Mouse (Mus musculus): Measurements from ENCODE around the gene Foxb1.

The Foxb1 gene

DNA sequence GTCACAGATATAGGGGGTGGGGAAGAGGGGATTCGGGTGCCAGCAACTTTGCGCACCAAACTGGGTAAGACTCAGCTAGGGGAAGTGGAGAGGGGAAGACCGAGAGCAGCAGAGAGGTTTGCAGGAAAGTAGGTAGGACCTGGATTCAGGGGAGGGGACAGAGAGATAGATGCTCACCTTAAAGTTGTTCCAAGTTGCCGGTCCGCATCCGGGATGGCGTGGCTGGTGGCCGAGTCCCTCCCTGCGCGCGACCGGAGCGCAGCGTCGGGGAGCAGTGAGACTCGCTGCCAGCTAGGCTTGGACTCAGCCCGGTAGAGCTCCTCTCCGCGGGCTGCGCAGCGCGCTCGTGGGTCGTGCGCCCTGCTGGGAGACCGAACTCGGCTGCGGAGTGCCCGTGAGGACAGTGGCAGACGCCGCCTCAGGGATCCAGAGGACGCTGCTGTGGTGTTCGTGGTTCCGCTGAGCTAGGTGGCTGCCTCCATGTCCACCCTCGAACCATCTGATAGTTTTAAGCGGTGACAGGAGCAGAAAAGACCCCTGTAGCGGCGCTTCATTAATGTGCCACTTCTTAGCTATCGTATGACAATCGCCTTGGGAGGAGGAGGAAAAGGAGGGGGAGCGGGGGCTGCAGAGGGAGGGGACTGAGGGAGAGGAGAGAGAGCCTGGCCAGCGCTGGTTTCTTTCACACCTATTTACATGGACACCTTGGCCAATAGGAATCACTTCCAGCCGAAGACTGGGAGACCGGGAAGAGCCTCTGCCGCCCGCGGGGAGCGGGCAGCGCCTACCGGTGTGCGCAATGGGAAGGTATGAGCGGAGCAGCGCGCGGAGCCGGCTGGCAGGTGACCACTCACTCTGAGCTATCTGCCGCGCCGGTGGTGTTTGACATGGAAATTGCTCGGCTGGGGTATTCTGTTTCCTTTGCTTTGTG lies at the start of gene Foxb1:
Foxb1 (minus strand) TSS at position 570 of the 931 bp plus-strand sequence.
- no peak for DNase-seq

DNA sequence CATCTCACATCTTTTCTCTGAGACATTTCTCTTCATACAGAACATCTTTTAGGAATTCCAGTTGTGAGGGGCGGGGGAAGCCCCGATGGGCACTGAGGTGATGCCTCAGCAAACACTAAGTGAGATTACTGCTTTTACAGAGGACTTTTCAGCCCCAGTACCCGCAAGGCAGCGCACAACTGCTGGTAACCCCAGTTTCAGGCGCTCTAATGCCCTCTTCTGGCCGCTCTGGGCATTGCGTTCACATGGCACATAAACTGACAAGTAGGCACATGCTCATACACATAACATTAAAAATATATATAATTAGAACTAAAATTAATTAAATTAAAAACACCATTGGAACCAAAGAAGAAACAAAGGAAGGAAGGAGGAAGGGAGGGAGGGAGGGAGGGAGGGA lies 29.8 kb upstream of the Foxb1 start:
- DNase-seq: peak; percentile 5

DNA sequence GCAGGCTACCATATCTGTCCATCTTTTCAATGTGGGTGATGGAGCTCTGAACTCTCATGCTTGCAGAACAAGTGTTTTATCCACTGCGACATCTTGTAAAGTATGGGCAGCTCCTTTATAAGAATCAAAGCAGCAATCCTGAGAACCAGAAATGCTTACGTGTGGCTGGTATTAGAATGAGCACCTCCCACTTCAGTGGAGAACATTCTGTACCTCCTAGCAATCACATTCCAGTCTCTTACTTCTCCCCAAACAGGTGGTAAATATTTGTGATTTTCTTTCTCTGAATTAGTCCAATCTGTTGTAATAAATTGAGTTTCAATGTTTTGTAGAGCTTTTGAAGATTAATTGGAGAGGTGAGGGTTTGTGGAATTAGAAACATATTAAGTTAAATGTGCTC lies 19.3 kb upstream of the Foxb1 start:
- no peak for DNase-seq

DNA sequence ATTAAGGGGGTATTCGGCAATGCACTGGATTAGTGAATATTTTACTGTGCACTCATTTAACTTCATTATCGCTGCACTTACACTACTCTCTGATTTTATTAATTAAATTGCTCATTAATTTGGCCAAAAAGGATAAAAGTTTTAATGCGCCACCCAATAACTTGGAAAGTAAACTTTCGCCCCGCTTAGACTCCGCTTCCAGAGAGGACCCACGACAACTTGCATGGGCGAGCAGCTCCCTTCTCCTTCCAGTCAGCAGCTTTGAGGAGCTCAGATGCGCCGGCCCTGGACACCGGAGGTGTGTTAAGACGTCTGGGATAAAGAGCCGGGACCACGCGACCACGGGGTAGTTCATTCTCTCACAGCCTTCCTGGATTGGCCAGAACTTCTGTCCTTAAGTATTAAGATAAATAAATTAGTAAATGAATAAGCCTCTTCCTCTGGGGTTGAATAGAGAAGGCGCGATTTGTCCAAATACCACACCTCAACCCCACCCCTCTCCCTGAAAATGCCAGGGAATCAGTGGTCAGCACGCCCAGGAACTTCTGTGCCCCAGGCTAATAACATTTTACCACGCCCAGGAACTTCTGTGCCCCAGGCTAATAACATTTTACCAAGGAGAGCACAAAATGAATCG lies 9.3 kb upstream of the Foxb1 start:
- no peak for DNase-seq

DNA sequence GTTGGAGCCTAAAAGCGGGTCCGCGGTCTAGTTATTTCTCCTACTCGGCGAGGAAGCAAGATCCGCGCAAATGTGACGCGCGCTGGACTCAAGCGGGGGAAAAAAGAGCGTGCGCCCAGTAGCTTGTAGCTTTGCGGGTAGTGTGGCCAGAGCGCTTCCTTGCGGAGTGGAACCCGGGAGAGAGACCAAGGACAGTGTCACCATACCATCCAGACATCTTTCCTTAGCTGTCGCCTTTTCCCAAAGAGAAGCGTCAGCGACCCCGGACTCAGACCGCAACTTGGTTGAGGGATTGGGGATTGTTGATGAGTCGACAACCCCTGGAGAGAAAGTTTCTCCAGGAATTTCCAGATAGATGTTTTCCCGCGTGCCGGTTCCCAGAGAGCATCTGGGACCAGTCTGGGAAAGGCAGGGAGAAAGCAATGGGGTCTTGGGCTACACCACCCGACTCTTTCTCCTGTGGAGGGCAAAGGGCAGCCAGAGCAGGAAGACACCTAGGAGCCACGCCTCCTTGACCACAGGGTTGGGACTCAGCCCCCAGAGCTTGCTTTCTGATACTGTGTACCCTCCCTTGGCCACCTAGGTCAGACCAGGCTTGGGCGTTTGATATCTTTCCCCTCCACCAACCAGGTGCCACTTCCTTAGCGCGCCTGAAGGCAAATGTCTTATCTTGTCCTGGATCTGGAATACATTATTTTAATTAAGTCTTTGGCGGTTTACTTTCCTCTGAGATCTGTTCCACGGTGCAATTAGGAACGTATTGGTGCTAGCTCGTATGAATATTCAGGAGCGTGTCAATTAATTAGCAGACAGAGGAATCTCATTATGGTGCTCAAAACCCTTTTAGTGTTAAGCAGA lies 8.6 kb upstream of the Foxb1 start:
- no peak for DNase-seq

DNA sequence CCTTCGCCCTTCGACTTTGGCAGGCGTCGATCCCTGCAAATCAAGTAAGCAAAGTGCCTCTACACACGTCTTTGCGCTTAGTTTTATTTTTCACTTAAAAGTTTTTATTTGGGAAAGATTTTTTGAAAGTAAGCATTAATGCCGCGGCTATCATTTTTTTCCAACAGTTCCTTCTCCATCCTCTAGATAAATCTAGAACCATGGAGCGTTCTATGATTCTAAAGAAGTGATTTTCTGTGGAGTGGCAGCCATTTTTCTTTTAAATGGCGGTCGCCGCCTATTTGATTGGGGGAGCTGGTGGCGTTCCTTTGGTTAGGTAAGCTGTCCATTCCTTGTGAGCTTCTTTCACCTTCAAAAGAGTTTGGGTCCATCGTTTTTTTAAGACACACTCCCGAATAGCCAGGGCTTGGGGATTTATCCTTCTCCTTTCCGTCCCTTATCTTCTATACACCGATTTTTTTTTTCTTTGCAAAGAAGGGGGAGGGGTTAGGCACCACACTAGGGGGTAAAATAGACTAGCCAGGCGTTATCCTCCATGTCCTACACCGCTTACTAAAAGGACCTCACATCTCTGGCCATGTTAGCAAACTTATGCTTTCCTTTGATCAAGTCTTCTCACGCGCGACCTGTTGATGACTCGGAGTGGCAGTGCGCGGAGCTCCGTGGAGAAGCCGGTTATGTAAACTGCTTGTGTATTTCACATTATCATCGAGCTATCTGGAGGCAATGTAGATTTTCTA lies 7.6 kb upstream of the Foxb1 start:
- DNase-seq: no peak

DNA sequence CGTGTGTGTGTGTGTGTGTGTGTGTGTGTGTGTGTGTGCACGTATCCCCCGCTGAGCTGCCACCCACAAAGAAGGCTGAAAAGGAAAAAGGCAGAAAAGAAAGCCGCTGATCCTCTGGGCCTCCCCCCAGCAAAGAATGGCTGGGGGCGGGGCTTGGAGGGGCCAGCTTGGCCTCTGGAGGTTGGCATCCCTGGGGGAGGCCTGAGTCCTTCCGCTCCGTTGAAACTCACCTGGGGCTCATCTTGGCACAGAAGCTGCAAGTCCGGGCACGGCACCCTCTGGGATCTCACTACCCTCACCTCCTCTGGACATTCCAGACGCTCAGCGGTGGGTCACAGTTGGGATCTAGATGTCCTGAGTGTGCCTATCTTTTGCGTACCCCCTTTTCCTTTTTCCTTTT lies 6.7 kb upstream of the Foxb1 start:
- DNase-seq: no peak

DNA sequence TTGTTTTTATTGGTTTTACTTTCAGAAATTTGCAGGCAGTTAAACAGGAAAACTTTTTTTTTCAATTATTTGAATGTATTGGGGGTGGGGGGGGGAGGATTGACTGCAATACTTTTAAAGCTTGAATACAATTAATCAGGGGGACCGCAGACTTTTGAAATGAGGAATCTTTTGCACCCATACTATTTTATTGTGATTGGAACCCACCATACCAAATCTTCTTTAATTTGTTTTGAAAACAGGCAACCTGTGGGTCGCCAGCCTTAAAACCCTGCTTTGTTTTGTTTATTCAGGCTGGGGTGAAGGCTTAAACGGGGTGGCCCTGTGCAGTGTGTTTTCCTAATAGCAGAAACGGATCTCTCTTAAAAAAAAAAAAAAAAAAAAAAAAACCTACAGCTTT lies 6.2 kb upstream of the Foxb1 start:
- DNase-seq: no peak

DNA sequence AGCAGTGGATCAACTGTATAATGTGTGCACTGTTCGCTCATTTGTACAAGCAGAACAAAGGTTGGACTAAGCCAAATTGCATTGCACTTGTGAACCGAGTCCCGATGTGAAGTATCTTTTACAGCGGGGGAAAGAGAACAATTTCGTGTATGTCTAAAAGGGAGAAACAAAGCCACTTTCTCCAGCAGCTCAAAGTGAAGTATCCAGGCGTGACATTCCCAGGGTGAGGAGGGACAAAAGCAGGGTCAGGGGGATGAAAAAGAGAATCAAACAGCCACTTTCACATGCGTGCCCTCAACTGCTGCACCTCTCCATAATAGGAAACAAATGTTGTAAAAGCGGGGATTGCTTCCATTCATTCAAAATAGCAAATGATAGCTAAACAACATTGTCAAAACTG lies 5.6 kb upstream of the Foxb1 start:
- DNase-seq: no peak

DNA sequence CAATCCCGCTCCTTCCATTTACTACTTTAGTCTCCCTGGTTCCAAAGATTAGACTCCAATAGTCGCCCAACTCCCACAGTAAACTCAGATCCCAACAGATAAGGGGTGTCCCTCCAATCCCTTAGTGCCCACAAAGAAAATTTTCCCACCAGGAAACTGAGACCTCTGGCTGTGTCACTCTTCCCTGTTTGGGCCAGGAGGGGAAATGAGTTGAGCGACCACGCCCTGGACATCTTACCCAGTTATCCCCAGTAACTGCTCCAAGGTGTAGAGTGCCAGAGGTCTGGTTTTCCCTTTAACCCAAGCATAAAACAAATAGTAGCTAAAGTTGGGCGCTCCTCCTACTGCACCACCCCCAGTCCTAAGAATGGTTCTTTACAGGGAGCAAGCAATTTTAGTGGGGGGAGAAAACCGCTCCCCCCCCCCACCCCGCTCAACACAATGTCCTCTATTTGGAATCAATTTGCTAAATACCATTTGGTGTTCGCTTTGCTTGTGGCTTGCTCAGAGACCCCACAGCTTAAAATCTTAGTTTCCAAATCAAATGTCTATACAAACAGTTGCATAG lies 4.8 kb upstream of the Foxb1 start:
- no peak for DNase-seq

DNA sequence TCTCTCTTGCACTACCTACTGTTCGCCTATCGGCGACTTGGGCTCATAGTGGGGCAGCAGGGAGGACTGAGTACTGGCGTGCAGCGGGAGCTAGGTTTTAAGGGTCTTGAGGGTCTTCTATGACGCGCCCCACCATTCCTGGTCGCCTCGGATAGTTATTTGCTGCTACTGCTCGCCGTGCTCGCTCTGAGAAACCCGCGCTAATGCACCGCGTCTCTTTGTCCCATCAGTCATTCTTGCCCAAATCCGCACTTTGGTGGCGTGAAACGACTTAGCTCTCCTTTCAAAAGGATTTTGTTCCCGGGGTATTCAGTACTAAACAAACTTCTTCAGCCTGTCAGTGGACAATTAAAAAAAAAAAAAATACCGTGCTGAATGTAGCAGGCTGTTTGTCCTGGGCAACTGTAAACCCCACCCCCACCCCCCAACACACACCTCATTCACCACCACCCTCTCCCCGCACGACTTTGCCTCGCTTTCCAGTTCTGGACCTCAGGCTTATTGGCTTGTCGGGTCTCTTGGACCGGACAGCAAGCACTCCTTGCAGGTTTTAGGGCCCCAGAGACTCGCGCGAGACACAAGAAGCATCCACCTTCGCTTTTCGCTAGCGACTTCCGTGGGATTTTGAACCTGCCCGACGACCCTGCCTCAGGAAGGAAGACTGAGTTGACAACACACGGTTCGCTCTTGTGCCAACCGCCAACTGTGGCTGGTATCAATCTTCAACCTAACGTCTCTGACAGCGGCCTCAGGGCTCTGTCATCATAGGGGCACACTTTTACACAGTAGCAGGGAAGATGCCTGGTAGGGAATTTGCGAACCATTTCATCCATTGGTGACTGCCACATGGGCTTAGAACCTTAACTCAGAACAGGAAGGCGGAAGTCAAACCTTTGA lies 4.1 kb upstream of the Foxb1 start:
- no peak for DNase-seq

DNA sequence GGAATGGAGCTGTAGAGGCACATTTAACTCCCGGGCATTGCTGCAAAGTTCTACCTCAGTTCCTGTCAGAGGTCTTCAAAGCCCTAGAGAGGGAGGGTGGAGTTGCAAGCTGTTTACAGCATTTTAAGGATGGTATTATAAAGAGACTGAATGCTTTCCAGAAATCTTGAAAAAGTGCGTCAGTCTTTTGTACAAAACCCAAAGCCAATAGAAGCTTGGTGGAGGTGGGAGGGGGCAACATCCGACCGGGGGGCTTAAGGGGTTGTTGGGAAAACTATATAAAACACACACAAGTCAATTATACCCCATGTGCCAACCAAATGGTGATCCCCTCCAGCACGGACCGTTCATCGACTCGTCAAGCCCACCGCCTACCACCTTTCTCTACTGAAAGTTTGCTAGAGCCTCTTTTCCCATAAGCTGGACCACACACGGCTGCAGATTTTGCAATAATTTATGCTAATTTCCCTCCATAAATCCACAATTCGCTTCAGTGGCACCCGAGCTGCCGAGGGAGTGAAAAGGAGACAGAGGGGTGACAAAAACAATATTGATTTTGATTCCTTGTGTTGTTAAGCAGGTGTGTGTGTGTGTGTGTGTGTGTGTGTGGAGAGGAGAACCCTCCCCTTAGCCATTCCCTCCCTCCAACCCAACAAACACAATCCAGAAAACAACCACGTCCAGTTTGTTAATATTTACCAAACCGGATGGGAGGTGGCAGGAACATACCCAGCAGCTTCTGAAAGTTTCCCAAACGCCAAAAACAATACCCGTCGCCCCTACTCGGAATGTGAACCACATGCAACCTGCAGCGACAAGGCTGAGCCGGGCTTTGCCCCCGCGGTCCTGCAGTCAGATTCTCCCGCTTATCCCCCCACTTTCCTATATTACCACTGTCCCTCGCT lies 3.2 kb upstream of the Foxb1 start:
- no peak for DNase-seq

DNA sequence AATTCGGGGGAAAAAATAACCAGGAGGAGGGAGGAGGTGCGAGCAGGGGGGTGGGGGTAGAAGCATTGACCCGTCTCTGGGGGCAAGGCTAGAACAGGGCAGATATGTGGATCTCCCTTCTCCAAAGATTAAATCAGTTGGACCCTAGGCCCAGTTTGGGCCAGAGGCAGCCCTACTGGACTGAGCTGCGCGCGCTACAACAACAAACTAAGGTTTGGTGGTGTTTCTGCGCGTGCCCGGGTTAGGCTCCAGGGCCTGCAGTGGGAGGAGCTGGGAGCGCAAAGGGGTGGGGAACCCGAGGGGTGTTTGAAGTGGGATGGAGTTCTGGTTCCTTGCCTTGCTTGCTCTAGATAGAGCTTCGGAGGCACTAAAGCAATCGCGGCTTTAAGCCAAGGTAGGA lies 2.0 kb upstream of the Foxb1 start:
- DNase-seq: no peak

DNA sequence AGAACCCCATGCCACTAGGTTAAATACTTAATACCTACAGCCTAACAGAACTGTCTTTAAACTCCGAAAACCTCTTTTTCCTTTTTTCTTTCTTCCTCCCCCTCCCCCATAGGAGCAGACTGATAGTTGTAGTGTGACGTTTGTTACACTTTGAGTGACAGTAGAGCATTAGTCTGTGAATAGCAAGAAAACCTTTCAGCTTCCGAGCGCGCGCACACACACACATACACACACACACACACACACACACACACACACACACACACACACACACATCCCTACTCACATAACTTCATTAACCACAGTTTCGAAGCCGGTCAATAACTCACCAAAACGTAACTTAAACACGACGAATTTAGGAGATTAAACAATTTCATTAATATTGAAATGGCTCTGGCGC lies 1.5 kb upstream of the Foxb1 start:
- no peak for DNase-seq

DNA sequence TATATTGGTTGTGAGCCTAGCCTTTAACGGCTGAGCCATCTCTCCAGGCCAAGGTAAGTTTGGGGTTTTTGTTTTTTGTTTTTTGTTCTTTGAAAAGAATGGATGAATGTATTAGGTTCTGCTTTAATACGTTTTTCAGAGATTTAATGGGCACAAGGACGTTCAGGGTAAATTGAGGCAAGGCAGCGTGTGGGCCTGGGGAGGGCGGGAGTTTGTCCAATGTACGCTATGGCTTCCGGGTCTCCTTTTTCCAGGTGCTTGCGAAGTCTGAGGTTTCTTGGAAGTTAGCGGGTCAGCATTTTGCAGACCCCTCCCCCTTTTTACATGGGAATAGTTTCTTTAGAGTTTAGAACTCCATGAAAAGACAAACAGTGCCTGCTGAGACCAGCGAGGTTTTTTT lies 829 bp upstream of the Foxb1 start:
- no peak for DNase-seq

DNA sequence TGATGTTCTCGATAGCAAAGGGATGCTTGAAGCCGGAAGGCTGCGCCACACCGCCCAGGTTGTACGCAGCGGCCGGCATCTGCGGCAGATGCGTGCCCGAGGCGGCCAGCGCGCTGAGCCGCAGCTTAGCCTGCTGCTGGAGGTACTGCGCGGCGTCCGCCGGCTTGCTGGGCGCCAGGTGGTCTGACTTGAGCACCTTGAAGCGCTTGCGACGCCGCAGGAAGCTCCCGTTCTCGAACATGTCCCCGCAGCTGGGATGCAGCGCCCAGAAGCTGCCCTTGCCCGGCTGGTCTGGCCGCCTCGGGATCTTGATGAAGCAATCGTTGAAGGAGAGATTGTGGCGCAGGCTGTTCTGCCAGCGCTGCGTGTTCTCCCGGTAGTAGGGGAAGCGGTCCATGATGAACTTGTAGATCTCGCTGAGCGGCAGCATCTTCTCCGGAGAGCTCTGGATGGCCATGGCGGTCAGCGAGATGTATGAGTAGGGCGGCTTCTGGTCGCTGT lies 969 bp downstream of the Foxb1 start:
- no peak for DNase-seq

DNA sequence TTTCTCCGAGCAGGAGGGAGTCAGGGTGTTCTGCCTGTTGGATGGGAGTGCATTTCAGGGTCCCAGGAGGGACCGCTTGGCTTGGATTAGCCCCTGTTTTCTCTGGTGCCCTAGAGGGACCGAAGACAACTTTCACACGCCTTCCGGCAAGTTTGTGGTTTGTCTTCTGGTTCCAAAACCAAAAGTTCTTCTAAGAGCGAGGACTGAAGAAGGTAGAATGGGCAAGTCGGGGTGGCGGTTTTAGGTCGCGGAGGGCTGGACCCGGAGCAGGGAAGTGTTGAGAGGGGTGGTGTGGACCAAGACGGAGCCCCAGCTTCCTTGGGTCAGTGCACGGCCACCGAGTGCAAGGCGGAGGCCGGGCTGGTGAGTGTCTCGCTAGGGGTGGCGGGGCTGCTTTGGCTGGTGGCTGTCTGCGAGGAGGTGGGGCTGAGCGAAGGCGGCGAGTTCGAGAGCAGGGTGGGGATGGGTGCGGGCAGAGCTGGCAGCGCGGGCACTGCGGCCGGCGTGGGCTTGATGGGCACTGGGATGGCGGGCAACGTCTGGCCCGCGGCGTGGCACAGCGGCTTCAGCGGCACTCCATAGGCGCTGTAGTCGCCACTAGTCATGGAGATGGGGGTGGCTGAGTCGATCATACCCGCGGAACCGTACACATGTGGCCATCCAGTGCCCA lies 1.7 kb downstream of the Foxb1 start:
- DNase-seq: no peak

DNA sequence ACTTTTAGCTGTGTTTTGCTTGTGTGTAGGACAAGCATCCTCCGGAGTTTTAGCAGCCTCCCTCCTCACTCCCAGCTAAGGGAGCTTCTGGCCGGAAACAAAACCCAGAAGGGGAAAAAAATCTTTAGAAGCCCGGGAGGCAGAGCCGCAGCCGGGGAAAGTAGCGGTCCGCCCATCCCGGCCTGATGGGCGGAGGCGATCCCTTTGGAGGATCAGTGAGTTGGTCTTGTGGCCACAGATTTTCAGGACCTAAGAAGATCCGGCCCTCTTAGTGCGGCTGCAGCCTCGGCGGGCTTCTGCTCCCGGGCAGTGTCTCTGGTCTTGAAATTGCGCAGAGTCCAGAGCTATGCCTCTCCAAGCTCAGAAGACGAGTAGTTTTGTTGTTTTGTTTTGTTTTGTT lies 2.2 kb downstream of the Foxb1 start:
- DNase-seq: no peak

DNA sequence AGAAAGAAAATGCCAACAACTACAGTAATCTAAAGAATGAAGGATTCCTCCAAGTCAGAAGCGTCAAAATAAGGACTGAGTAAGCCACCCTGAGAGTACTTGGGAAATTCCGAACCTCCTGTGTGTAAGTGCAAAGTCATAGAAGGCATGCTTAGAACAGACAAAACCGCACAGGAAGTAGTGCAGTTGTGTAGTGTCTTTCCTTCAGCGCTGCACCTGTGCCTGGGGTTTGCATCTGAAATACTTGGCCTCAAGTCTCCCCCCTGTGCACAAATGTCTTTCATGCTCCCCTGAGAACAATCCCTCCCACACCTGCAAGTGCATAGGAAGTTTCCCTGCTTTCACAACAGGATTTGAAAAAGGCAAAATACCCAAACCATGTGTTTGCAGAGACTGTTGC lies 3.5 kb downstream of the Foxb1 start:
- no peak for DNase-seq
